Mouse (Mus musculus) right cerebral cortex, postnatal 36 days (tissue): ENCODE measurements around the gene 1110004F10Rik.

Experiments
- DNase-seq, 2 experiments: peaks; one replicate each; pipeline ENCODE4 v3.0.0; 2022; ENCODE audit warnings: low spot score in 2 of 2, mixed read lengths in 1 of 2

Gene 1110004F10Rik

GRCm38 (mm10) chr7:116145030-116145429 lies 105.8 kb downstream of the 1110004F10Rik start:
- no peak for DNase-seq

DNA sequence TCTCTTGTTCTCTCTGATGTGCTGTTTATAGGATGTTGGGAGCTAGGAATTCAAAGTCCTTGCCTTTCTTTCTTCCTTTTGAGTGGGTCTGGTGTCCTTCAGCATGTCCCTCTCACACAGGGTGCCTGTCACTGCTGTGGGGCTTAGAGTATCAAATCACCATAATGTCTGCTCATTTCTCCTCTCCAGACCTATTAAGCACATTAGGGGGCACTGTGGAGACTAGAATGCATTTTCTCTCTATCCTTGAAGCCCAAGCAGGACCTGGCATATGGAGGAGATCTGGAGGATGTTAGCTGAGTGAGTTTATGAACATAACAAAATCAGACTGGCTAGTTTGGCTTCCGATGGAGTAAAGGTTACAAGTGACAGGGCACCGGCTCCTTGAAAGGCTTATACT lies 107.9 kb downstream of the 1110004F10Rik start:
- DNase-seq: no peak

DNA sequence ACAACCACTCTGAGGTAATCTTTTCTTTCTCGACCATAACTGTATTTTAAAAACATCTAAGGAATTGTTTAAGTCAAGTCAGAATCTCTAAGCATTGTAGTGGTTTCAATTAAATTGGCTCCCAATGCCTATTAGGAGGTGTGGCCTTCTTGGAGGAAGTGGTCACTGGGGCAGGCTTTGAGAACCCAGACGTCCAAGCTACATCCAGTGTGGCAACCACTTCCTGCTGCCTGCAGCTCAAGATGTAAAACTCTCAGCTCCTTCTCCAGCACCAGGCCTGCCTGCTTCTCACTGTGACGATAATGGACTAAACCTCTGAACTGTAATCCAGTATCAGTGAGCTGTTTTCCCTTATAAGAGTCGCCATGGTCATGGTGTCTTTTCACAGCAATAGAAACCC lies 110.4 kb downstream of the 1110004F10Rik start:
- DNase-seq: no peak

GRCm38 (mm10) chr7:116153781-116154368 lies 114.7 kb downstream of the 1110004F10Rik start:
- no peak for DNase-seq
